Mouse (Mus musculus) brain, embryonic 14.5 days (tissue): ENCODE data around the gene Scaf8.

Source experiments
- CTCF ChIP-seq: fragments of 200-500 bp; IDR thresholded peaks from 2 replicates; pipeline ENCODE4 v1.5.1; 2012; ENCODE audit warnings: inconsistent platforms, mild to moderate bottlenecking, moderate library complexity, borderline replicate concordance; ENCODE audit not compliant: insufficient read depth, insufficient read length; ENCODE audit errors: extremely low read depth
- POLR2A ChIP-seq: fragments of 200-500 bp; IDR thresholded peaks from 2 replicates; pipeline ENCODE4 v1.6.1; 2012; ENCODE audit warnings: mild to moderate bottlenecking, inconsistent platforms, borderline replicate concordance; ENCODE audit not compliant: poor library complexity, insufficient read depth, insufficient read length, severe bottlenecking; ENCODE audit errors: extremely low read depth

- TF ChIP-seq CTCF (no peak), POLR2A (no peak)
These were observed 15.0 kb downstream of the Scaf8 start for GRCm38 (mm10) chr17:3129791-3130190.
